Mouse (Mus musculus) embryonic facial prominence, embryonic 11.5 days (tissue): ENCODE measurements at regions not wholly inside any gene's neighbourhood (a gene's known extent, or its start where the extent isn't known, plus 50 kb on each side); places are given as distances from the start of the nearest gene placed in this dataset.

ENCODE experiments used
- ATAC-seq: fragments of 200-750 bp; cut with Nextera tagmentation; replicated peaks from 2 replicates; pipeline ENCODE4 v1.8.0; 2017; ENCODE audit warnings: low read depth; ENCODE audit not compliant: insufficient number of reproducible peaks, low FRiP score, low TSS enrichment
- DNase-seq: peaks from one replicate; pipeline ENCODE4 v3.0.0-alpha.2; 2015; ENCODE audit warnings: low spot score
- H3K27ac ChIP-seq: fragments of 300-500 bp; sonication (generic); replicated peaks from 2 replicates; pipeline ENCODE4 v1.5.1; 2014; ENCODE audit warnings: mild to moderate bottlenecking, low read depth, low read length, control low read depth
- H3K27me3 ChIP-seq: fragments of 300-500 bp; sonication (generic); 2 replicates; pipeline ENCODE4 v1.6.1; 2014; ENCODE audit warnings: mild to moderate bottlenecking, low read length, moderate library complexity, mixed read lengths; ENCODE audit not compliant: control insufficient read depth, insufficient read depth
- H3K36me3 ChIP-seq: fragments of 300-500 bp; sonication (generic); replicated peaks from 2 replicates; pipeline ENCODE4 v1.6.1; 2014; ENCODE audit warnings: low read depth, mild to moderate bottlenecking, low read length, moderate library complexity, mixed read lengths; ENCODE audit not compliant: control insufficient read depth, insufficient read depth
- H3K4me1 ChIP-seq: fragments of 300-500 bp; sonication (generic); 2 replicates; pipeline ENCODE4 v1.6.1; 2014; ENCODE audit warnings: low read length, mixed read lengths; ENCODE audit not compliant: control insufficient read depth, insufficient read depth
- H3K4me2 ChIP-seq: fragments of 300-500 bp; sonication (generic); 2 replicates; pipeline ENCODE4 v1.6.1; 2014; ENCODE audit warnings: low read depth, mild to moderate bottlenecking, control low read depth, low read length, moderate library complexity
- H3K4me3 ChIP-seq: fragments of 300-500 bp; sonication (generic); 2 replicates; pipeline ENCODE4 v1.5.1; 2014; ENCODE audit warnings: low read depth, low read length, control low read depth
- H3K9ac ChIP-seq: fragments of 300-500 bp; sonication (generic); replicated peaks from 2 replicates; pipeline ENCODE4 v1.6.1; 2014; ENCODE audit warnings: mild to moderate bottlenecking, control low read depth, low read length
- H3K9me3 ChIP-seq: fragments of 300-500 bp; sonication (generic); replicated peaks from 2 replicates; pipeline ENCODE4 v1.6.1; 2016; ENCODE audit warnings: mild to moderate bottlenecking, low read length, inconsistent platforms, mixed read lengths; ENCODE audit not compliant: control insufficient read depth
- WGBS: fragments of 180-500 bp; shearing (Covaris S2); extraction: QIAGEN DNeasy Blood & Tissue Kit; methylation state at CpG from one replicate; pipeline ENCODE4 v1.1.7; 2014; 5-methylcytosine and 5-hydroxymethylcytosine counted together

DNA sequence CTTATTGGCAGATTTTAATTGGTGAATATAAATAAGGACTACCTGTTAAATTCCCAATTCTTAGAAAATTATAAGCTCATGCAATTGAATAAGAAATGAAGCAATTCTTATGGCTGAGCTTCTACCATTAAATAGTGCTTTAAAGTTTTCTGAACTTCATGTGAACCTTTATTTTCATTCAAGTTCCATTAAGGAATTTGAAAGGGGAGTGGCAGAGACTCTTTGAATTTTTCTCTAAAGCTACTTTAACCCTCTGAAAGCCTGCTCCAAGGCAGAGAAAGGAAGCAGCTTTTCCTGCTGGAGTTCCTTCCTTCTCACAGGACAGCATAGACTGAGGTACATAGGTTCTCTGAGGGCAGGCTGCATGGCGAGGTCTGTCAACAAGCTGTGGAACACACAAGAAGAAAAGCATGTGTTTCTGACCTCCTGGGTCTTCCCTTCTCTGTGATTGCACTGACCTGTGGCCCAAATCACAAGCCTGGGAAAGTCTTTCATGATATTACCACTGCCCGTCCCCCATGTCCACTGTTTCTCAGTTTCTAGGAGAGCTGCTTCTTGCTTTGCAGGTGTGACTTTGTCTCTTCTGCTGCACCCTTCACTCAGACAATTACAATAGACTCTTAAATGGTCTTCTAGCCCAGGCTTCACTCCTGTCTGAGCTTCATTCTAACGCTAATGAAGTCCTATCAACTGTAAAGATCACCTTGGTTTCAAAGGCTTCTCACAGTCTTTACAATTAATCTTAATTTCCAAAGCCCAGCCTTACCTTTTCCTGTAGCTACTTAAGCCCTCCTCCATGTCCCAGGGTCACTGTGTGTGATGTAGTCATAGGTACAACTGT, 211.4 kb downstream of the Klf5 start:
- no peak overlapping the region for H3K4me3 ChIP-seq
- no peaks in the 10 kb centered on the region for H3K36me3 ChIP-seq
- ATAC-seq (no peak), DNase-seq (no peak)
- no peak overlapping the region for H3K4me2 ChIP-seq
- no peaks in the 10 kb centered on the region for H3K4me1 ChIP-seq
- H3K9me3 ChIP-seq, result no peaks in the 10 kb centered on the region
- WGBS, result 49% methylated on average over 3 of the region's 3 CpGs
- no peaks in the 10 kb centered on the region for H3K27me3 ChIP-seq
- H3K9ac ChIP-seq, result no peak overlapping the region
- H3K27ac ChIP-seq, result no peak overlapping the region

DNA sequence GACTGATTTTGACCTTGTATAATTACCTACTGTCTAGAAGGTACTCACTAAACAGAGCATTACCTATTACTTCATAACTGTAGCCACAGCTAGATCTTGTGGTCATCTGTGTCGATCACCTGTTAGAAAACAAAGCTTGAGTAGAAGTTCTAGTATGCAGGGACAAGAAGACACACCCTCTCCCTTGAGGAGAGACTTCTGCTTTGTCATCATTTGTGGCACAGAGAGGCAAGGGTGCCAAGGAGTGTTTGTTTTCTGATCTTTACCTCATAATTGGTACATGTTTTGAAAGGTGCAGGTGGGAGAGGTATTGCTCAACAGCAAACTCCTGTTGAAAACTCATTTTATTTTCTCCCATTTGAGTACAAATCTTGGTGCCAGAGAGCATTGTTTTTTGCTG, 217.0 kb downstream of the Klf5 start:
- H3K9ac ChIP-seq, result no peak overlapping the region
- no peaks in the 10 kb centered on the region for H3K9me3 ChIP-seq
- 96% methylated on average over 1 of the region's 1 CpGs for WGBS
- H3K4me3 ChIP-seq, result no peak overlapping the region
- no peak for ATAC-seq
- H3K36me3 ChIP-seq, result no peaks in the 10 kb centered on the region
- H3K4me1 ChIP-seq, result no peaks in the 10 kb centered on the region
- no peak for DNase-seq
- H3K27ac ChIP-seq, result no peak overlapping the region
- no peaks in the 10 kb centered on the region for H3K27me3 ChIP-seq
- H3K4me2 ChIP-seq, result no peak overlapping the region

- H3K9me3 ChIP-seq, result no peaks in the 10 kb centered on the region
- H3K36me3 ChIP-seq, result no peaks in the 10 kb centered on the region
- H3K27me3 ChIP-seq, result no peaks in the 10 kb centered on the region
- DNase-seq, result no peak
- no peak overlapping the region for H3K4me2 ChIP-seq
- H3K4me3 ChIP-seq, result no peak overlapping the region
- H3K9ac ChIP-seq, result no peak overlapping the region
- no peaks in the 10 kb centered on the region for H3K4me1 ChIP-seq
- no peak for ATAC-seq
- no peak overlapping the region for H3K27ac ChIP-seq
- WGBS, result 90% methylated on average over 6 of the region's 6 CpGs
Measured at GRCm38 (mm10) chr14:99516703-99517102, 218.2 kb downstream of the Klf5 start.

DNA sequence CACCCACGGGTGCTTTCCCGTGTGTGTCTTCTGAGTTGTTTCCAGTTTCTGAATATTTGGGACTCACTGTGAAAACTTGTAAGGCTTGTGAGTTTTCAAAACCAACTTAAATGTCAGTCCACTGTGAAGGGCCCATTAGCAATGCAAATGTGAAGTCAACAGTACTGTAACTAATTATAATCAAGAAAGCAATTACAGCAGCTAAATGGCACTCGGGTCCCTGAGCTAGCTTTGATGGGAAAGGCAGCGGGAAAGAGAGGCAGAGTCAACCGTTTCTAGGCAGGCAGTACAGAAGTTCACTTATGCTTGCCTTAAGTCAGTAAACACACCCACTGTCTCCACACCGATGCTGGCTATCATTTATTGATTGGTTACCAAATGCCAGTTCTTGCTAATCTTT, 221.9 kb downstream of the Klf5 start:
- 82% methylated on average over 6 of the region's 6 CpGs for WGBS
- H3K36me3 ChIP-seq, result no peaks in the 10 kb centered on the region
- no peaks in the 10 kb centered on the region for H3K9me3 ChIP-seq
- H3K4me3 ChIP-seq, result no peak overlapping the region
- no peaks in the 10 kb centered on the region for H3K27me3 ChIP-seq
- H3K4me2 ChIP-seq, result no peak overlapping the region
- H3K4me1 ChIP-seq, result no peaks in the 10 kb centered on the region
- no peak for DNase-seq
- H3K27ac ChIP-seq, result no peak overlapping the region
- no peak for ATAC-seq
- no peak overlapping the region for H3K9ac ChIP-seq

- H3K4me2 ChIP-seq, result no peak overlapping the region
- no peak overlapping the region for H3K27ac ChIP-seq
- H3K36me3 ChIP-seq, result no peaks in the 10 kb centered on the region
- no peaks in the 10 kb centered on the region for H3K9me3 ChIP-seq
- DNase-seq, result no peak
- no peak overlapping the region for H3K9ac ChIP-seq
- H3K27me3 ChIP-seq, result no peaks in the 10 kb centered on the region
- no peak for ATAC-seq
- no peaks in the 10 kb centered on the region for H3K4me1 ChIP-seq
- 83% methylated on average over 13 of the region's 13 CpGs for WGBS
- H3K4me3 ChIP-seq, result no peak overlapping the region
Measured at GRCm38 (mm10) chr14:99521954-99522523, 223.5 kb downstream of the Klf5 start.

- H3K36me3 ChIP-seq, result no peaks in the 10 kb centered on the region
- no peak overlapping the region for H3K9ac ChIP-seq
- no peaks in the 10 kb centered on the region for H3K4me1 ChIP-seq
- no peaks in the 10 kb centered on the region for H3K27me3 ChIP-seq
- WGBS, result 85% methylated on average over 6 of the region's 6 CpGs
- H3K9me3 ChIP-seq, result no peaks in the 10 kb centered on the region
- no peak overlapping the region for H3K4me3 ChIP-seq
- no peak overlapping the region for H3K4me2 ChIP-seq
- ATAC-seq, result no peak
- DNase-seq, result no peak
- no peak overlapping the region for H3K27ac ChIP-seq
Measured at GRCm38 (mm10) chr14:99535781-99536180, 237.3 kb downstream of the Klf5 start.

DNA sequence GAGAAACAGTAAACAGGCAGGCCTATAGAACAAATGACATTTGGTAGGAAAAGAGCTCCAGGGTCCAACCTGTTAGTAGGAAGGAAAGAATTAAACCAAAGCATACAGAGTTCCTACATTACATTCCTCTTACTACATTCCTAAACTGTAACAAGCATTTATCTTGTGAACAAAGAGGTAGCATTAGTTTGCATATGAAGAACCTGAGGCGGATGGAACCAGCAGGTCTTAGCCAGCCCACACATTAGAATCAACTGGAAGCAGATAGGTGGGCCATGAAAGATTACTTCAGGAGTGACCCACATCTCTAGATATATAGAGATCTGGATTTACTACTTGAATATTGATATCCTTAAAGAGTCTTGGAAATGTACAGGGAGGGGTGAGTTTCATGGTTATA, 238.8 kb downstream of the Klf5 start:
- no peaks in the 10 kb centered on the region for H3K36me3 ChIP-seq
- DNase-seq (no peak), ATAC-seq (no peak)
- 83% methylated on average over 1 of the region's 1 CpGs for WGBS
- no peak overlapping the region for H3K9ac ChIP-seq
- H3K4me2 ChIP-seq, result no peak overlapping the region
- H3K9me3 ChIP-seq, result no peaks in the 10 kb centered on the region
- H3K27me3 ChIP-seq, result no peaks in the 10 kb centered on the region
- no peaks in the 10 kb centered on the region for H3K4me1 ChIP-seq
- no peak overlapping the region for H3K27ac ChIP-seq
- H3K4me3 ChIP-seq, result no peak overlapping the region

- Histone ChIP-seq H3K9me3 (no peaks in the 10 kb centered on the region), H3K36me3 (no peaks in the 10 kb centered on the region), H3K4me3 (no peak overlapping the region), H3K4me2 (no peak overlapping the region), H3K27me3 (no peaks in the 10 kb centered on the region), H3K9ac (no peak overlapping the region), H3K27ac (no peak overlapping the region), H3K4me1 (no peaks in the 10 kb centered on the region)
- DNase-seq (no peak), ATAC-seq (no peak)
Measured at GRCm38 (mm10) chr14:99541716-99542115, 243.2 kb downstream of the Klf5 start.
